Mouse (Mus musculus): ENCODE data around the gene Zfp729b.

DNA sequence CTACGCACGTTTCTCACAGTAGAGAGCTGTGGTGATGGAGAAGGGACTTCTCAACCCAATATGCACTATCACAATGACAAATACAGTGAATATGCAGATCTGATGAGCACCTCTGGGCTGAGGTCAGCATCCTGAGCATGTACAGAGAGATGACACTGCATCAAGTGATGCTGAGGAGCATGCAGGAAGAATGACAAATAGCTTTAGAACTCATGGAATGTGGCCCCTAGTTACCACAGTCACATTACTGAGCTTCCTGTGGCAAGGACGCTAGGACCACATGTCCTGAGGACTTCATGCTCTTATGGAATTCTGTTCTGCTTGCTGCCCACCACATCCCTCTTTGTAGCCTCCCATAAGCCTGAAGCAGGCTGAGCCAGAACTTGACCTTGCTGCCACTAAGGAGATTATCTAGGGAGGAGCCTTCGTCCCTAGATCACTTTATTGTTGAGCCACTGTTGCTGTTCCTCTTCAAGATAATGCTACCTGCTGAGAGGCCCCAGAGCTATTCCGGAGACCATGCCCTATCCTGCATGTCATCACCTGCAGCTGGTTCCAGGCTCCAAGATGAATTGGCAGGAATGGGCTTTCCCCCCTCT, 36.8 kb downstream of the Zfp729b start:
- TF ChIP-seq CTCF (IDR thresholded peaks at IDR 0.05; ENCODE audit: borderline replicate concordance, extremely low read depth, insufficient read depth, insufficient read length): no peak
- TF ChIP-seq POLR2A (IDR thresholded peaks at IDR 0.05; ENCODE audit: borderline replicate concordance, extremely low read depth, insufficient read depth, insufficient read length, poor library complexity, severe bottlenecking): no peak
